Mouse (Mus musculus): ENCODE measurements at regions not wholly inside any gene's neighbourhood (a gene's known extent, or its start where the extent isn't known, plus 50 kb on each side); places are given as distances from the start of the nearest gene placed in this dataset.

GRCm38 (mm10) chr13:25793216-25793803, 523.0 kb upstream of the Nrsn1 start:
- no peak for TF ChIP-seq POLR2A (IDR thresholded peaks at IDR 0.05; ENCODE audit: insufficient read depth, low read length)
- no peak for TF ChIP-seq CTCF (IDR thresholded peaks at IDR 0.05; ENCODE audit: low read depth, low read length)
- TF ChIP-seq EP300 (IDR thresholded peaks at IDR 0.05; ENCODE audit: insufficient read depth, low read depth, low read length): no peak

Measured in ES-Bruce4 (cell line).